Mouse (Mus musculus) spleen, postnatal 4 days (tissue): ENCODE results near the gene Gmpr2.
A peak's percentile ranks its signal among the peaks of the same experiment; 100 is the strongest.

Experiments
- DNase-seq, 2 experiments: peaks; one replicate each; pipeline ENCODE4 v3.0.0; 2022; ENCODE audit warnings: low spot score in 2 of 2

Gene Gmpr2

GRCm38 (mm10) chr14:55724411-55724871 lies 52.7 kb downstream of the Gmpr2 start:
- peak in 1 of 2 experiments; percentile 32 for DNase-seq

GRCm38 (mm10) chr14:55726261-55726660 lies 54.5 kb downstream of the Gmpr2 start:
- no peak for DNase-seq

GRCm38 (mm10) chr14:55727889-55728685 lies 56.3 kb downstream of the Gmpr2 start:
- no peak for DNase-seq
